Mouse (Mus musculus): ENCODE data around the gene Gm14124. TPM values are rescaled to one million over a fixed set of nuclear protein-coding genes. Genes with fewer than 3 reads are reported as not detected.

Gm14124 gene
- total RNA-seq (2023): not detected in 2 replicates

GRCm38 (mm10) chr2:150257291-150257690 is at the start of gene Gm14124:
Gene Gm14124 (plus strand): TSS chr2:150257517.

GRCm38 (mm10) chr2:150217600-150218362 is 39.5 kb upstream of the Gm14124 start, which contains the start of gene Zfp937:
Gene Zfp937 (plus strand): TSS chr2:150218073.

GRCm38 (mm10) chr2:150255491-150255890 is 1.8 kb upstream of the Gm14124 start, which contains the start of gene Gm21994:
Gene Gm21994 (minus strand): TSS chr2:150255591.

Other genes starting within 250 kb of the Gm14124 start
- 7.8 and 9.3 TPM in 2 replicates for gene Zfp120, start 120.8 kb upstream of the Gm14124 start, total RNA-seq (2023)
- gene Gm10770, start 77.8 kb upstream of the Gm14124 start, total RNA-seq (2023): not detected in 2 replicates
- gene Gm14139, start 75.8 kb upstream of the Gm14124 start, total RNA-seq (2023): not detected in 2 replicates
- gene Zfp937, start 39.4 kb upstream of the Gm14124 start, total RNA-seq (2023): 0.20 and 0.54 TPM in 2 replicates
- 4.1 and 5.5 TPM in 2 replicates for gene Gm21994, start 1.9 kb upstream of the Gm14124 start, total RNA-seq (2023)
- gene Gm10130, start 66.2 kb downstream of the Gm14124 start, total RNA-seq (2023): not detected in 2 replicates
- gene 3300002I08Rik, start 105.2 kb downstream of the Gm14124 start, total RNA-seq (2023): 0.66 TPM in 1 of 2 replicates, not detected in the other
- gene Zfp442, start 194.0 kb downstream of the Gm14124 start, total RNA-seq (2023): 0.36 and 0.47 TPM in 2 replicates
- gene Zfp345, start 227.6 kb downstream of the Gm14124 start, total RNA-seq (2023): not detected in 2 replicates

Measured in neutrophil, adult 65 days (primary cell).